Mouse (Mus musculus) thymus, adult 2 months (tissue): ENCODE data around the gene Nuak2.

Experiments
- CTCF ChIP-seq: fragments of 200-500 bp; IDR thresholded peaks from 2 replicates; pipeline ENCODE4 v1.5.1; 2012; ENCODE audit warnings: mild to moderate bottlenecking, control low read depth, low read length, moderate library complexity, borderline replicate concordance; ENCODE audit not compliant: control insufficient read depth, poor library complexity, insufficient read depth; ENCODE audit errors: extremely low read depth
- POLR2A ChIP-seq: fragments of 200-500 bp; IDR thresholded peaks from 2 replicates; pipeline ENCODE4 v1.6.1; 2012; ENCODE audit warnings: mild to moderate bottlenecking, low read length, control low read depth, moderate library complexity; ENCODE audit not compliant: control insufficient read depth, poor library complexity, insufficient read depth; ENCODE audit errors: extremely low read depth

DNA sequence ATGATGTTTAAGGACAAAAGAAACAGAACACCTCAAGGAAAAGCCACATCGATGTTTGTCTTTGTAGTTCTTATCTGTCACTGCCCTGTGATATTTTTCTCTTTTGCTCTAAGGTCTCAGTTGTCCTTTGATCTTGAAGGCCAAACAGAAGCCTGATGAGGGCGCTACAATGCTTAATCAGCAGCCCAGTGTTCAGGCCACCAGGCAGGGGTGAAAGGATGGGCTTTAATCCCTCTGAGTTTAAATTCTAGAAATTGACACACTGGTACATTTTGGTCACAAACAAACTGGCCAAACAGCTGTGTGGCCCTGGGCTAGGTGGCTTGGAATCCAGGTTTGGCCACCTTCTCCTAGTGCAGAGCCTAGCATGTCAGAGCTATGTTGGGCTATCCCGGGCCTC, 39.2 kb upstream of the Nuak2 start:
- no peak for TF ChIP-seq POLR2A
- no peak for TF ChIP-seq CTCF
